Mouse (Mus musculus) bone marrow, adult 2 months (tissue): ENCODE results near the gene Bicra.

Experiments used
- CTCF ChIP-seq: fragments of 200-500 bp; IDR thresholded peaks from 2 replicates; pipeline ENCODE4 v1.5.1; 2011; ENCODE audit warnings: low read length, control low read depth; ENCODE audit not compliant: control insufficient read depth, insufficient read depth
- POLR2A ChIP-seq: fragments of 200-500 bp; IDR thresholded peaks from 2 replicates; pipeline ENCODE4 v1.6.1; 2011; ENCODE audit warnings: low read depth, mild to moderate bottlenecking, control low read depth, low read length, borderline replicate concordance; ENCODE audit not compliant: control insufficient read depth

- no peak for TF ChIP-seq CTCF
- no peak for TF ChIP-seq POLR2A
Observed at GRCm38 (mm10) chr7:15933437-15934359, 114.0 kb downstream of the Bicra start.
